9 mouse cellular contexts compared by ENCODE assay signal in the genomic region with DNA sequence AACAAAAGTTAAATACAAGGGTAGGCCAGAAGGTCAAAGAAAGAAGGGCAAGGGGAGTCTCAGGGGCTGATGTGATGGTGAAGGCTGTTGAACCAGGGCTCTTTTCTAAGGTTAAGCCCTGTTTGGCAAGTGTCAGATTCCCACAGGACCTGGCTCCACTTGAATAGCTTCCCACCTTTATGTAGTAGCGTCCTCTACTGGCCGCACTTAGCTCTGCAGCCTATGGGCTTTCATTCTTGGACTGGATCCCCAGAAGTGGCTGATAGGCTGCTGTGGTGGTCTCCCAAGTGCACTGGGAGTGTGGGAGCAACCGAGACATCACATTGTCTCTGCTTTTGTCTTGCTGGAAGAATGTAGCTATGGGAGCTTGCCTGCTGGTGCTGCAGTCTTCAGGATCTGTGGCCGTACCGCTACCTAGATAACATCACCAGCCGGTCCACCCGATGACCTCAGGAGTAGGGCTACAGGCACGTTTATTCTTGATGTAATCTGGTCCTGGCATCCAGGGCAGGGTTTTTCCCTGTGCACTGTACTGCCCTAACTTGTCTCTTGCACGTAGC. TPM values are rescaled to one million over a fixed set of nuclear protein-coding genes. Genes with fewer than 3 reads are reported as not detected.
DNase-seq lines count a peak whose midpoint lies in the region; ATAC-seq and TF ChIP-seq lines count a peak whose summit lies in the region.
"Had no signal": no experiment of that assay in that cellular context is flagged by ENCODE, and none has a peak within 500 bp of the region (broad histone marks: within the 10 kb centered on the region; RNA-seq: fewer than 3 reads in every experiment).

No protein-coding gene starts in this region.

- WGBS in forebrain, postnatal 0 days: 82% methylated on average over 9 of the region's 9 CpGs
- 82% methylated on average over 9 of the region's 9 CpGs for WGBS in forebrain, embryonic 13.5 days
- WGBS in midbrain, embryonic 11.5 days: 82% methylated on average over 9 of the region's 9 CpGs
- 87% methylated on average over 9 of the region's 9 CpGs for WGBS in midbrain, embryonic 16.5 days

- H3K4me2 ChIP-seq in forebrain, postnatal 0 days (ENCODE audit: low read depth): no peak overlapping the region
- no peak overlapping the region for H3K4me2 ChIP-seq in forebrain, embryonic 13.5 days
- no peak overlapping the region for H3K4me2 ChIP-seq in midbrain, embryonic 11.5 days
- no peak overlapping the region for H3K4me2 ChIP-seq in midbrain, embryonic 16.5 days (ENCODE audit: low read length)

- H3K9me3 ChIP-seq in forebrain, postnatal 0 days (ENCODE audit: low read length): no peaks in the 10 kb centered on the region
- H3K9me3 ChIP-seq in forebrain, embryonic 13.5 days (replicated peaks): no peaks in the 10 kb centered on the region
- H3K9me3 ChIP-seq in midbrain, embryonic 11.5 days (ENCODE audit: control insufficient read depth, low read length): no peaks in the 10 kb centered on the region
- no peaks in the 10 kb centered on the region for H3K9me3 ChIP-seq in midbrain, embryonic 16.5 days (replicated peaks; ENCODE audit: control insufficient read depth, low read length, poor library complexity, severe bottlenecking)

- H3K27me3 ChIP-seq in forebrain, postnatal 0 days (ENCODE audit: insufficient read depth, low read length): no peaks in the 10 kb centered on the region
- H3K27me3 ChIP-seq in forebrain, embryonic 13.5 days: no peaks in the 10 kb centered on the region
- no peaks in the 10 kb centered on the region for H3K27me3 ChIP-seq in midbrain, embryonic 11.5 days (ENCODE audit: control insufficient read depth, insufficient read depth, low read length)
- no peaks in the 10 kb centered on the region for H3K27me3 ChIP-seq in midbrain, embryonic 16.5 days (ENCODE audit: control insufficient read depth, insufficient read depth, low read depth, low read length)

- DNase-seq in forebrain, postnatal 0 days: peak; percentile 41
- peak; percentile 87 for DNase-seq in midbrain, embryonic 11.5 days (ENCODE audit: low spot score, missing footprints)
- DNase-seq in adrenal gland, adult 8-10 months: peak; percentile 41
- peak; percentile 24 for DNase-seq in kidney, postnatal 14 days
- DNase-seq in retina, embryonic 14.5 days (ENCODE audit: low spot score): peak; percentile 46
- DNase-seq in gastrocnemius, postnatal 14 days: no peak

- no peaks in the 10 kb centered on the region for H3K4me1 ChIP-seq in forebrain, postnatal 0 days (ENCODE audit: insufficient read depth)
- H3K4me1 ChIP-seq in forebrain, embryonic 13.5 days: no peaks in the 10 kb centered on the region
- H3K4me1 ChIP-seq in midbrain, embryonic 11.5 days (ENCODE audit: control insufficient read depth, insufficient read depth, low read length): no peaks in the 10 kb centered on the region
- H3K4me1 ChIP-seq in midbrain, embryonic 16.5 days (ENCODE audit: control insufficient read depth, insufficient read depth, low read length): no peaks in the 10 kb centered on the region

- H3K36me3 ChIP-seq in forebrain, postnatal 0 days (ENCODE audit: insufficient read depth): peaks cover 41% of the 10 kb centered on the region
- peaks cover 55% of the 10 kb centered on the region for H3K36me3 ChIP-seq in forebrain, embryonic 13.5 days (ENCODE audit: poor library complexity, severe bottlenecking)
- H3K36me3 ChIP-seq in midbrain, embryonic 11.5 days (ENCODE audit: control insufficient read depth, insufficient read depth, low read length): peaks cover 20% of the 10 kb centered on the region
- H3K36me3 ChIP-seq in midbrain, embryonic 16.5 days (ENCODE audit: control insufficient read depth, insufficient read depth, low read length): peaks cover 32% of the 10 kb centered on the region

- intact Hi-C loops in gastrocnemius, postnatal 14 days (cut with DNase I; ENCODE audit: low total_unique reads): no loop called here

- H3K27ac ChIP-seq in forebrain, postnatal 0 days (ENCODE audit: low read depth, low read length): no peak overlapping the region
- H3K27ac ChIP-seq in forebrain, embryonic 13.5 days: no peak overlapping the region
- no peak overlapping the region for H3K27ac ChIP-seq in midbrain, embryonic 11.5 days (ENCODE audit: low read depth, low read length)
- H3K27ac ChIP-seq in midbrain, embryonic 16.5 days (ENCODE audit: low read length): no peak overlapping the region

- ATAC-seq in forebrain, postnatal 0 days: no peak
- no peak for ATAC-seq in forebrain, embryonic 13.5 days
- ATAC-seq in midbrain, embryonic 11.5 days (ENCODE audit: low FRiP score): no peak
- no peak for ATAC-seq in midbrain, embryonic 16.5 days

- no peak overlapping the region for H3K9ac ChIP-seq in forebrain, postnatal 0 days
- H3K9ac ChIP-seq in forebrain, embryonic 13.5 days: no peak overlapping the region
- no peak overlapping the region for H3K9ac ChIP-seq in midbrain, embryonic 11.5 days (ENCODE audit: low read length)
- H3K9ac ChIP-seq in midbrain, embryonic 16.5 days (ENCODE audit: low read depth, low read length): no peak overlapping the region

- no peak overlapping the region for H3K4me3 ChIP-seq in forebrain, postnatal 0 days (ENCODE audit: low read depth, low read length)
- no peak overlapping the region for H3K4me3 ChIP-seq in forebrain, embryonic 13.5 days
- no peak overlapping the region for H3K4me3 ChIP-seq in midbrain, embryonic 11.5 days (ENCODE audit: low read depth, low read length)
- H3K4me3 ChIP-seq in midbrain, embryonic 16.5 days (ENCODE audit: low read depth, low read length): no peak overlapping the region

- peak; percentile 82 for TF ChIP-seq CTCF in forebrain, postnatal 0 days (IDR thresholded peaks at IDR 0.05; ENCODE audit: low read depth)

RNA-seq across cellular contexts. Expression of a gene that starts 11.8 kb away (rescaled TPM):
- total RNA-seq in forebrain, postnatal 0 days (2014; rRNA removed): 48.1 and 60.2 TPM in 2 replicates
- polyA plus RNA-seq in forebrain, postnatal 0 days (2015; fragmentation: Nextera tagmentation; extraction: Ambion mirVana): 126 and 129 TPM in 2 replicates
- polyA plus RNA-seq in forebrain, embryonic 13.5 days (2015; fragmentation: Nextera tagmentation; extraction: Ambion mirVana): 162 and 167 TPM in 2 replicates
- 176 and 188 TPM in 2 replicates for polyA plus RNA-seq in midbrain, embryonic 11.5 days (2014; fragmentation: Nextera tagmentation; extraction: Ambion mirVana)
- polyA plus RNA-seq in midbrain, embryonic 16.5 days (2015; fragmentation: Nextera tagmentation; extraction: Ambion mirVana): 130 and 146 TPM in 2 replicates
- 10 to 100 TPM; 74.0 to 87.7 (median 83.5) TPM for total RNA-seq in adrenal gland, adult 8-10 months (2022)
- 10 to 100 TPM; 36.4 to 39.5 TPM for total RNA-seq in gastrocnemius, postnatal 14 days (2021)

RNA-seq across cellular contexts. Expression of a gene that starts 12.0 kb away (rescaled TPM):
- total RNA-seq in forebrain, postnatal 0 days (2014; rRNA removed): 10.5 and 21.6 TPM in 2 replicates
- polyA plus RNA-seq in forebrain, postnatal 0 days (2015; fragmentation: Nextera tagmentation; extraction: Ambion mirVana): 13.7 and 18.1 TPM in 2 replicates
- 27.7 and 28.9 TPM in 2 replicates for polyA plus RNA-seq in forebrain, embryonic 13.5 days (2015; fragmentation: Nextera tagmentation; extraction: Ambion mirVana)
- polyA plus RNA-seq in midbrain, embryonic 11.5 days (2014; fragmentation: Nextera tagmentation; extraction: Ambion mirVana): 27.6 and 28.9 TPM in 2 replicates
- polyA plus RNA-seq in midbrain, embryonic 16.5 days (2015; fragmentation: Nextera tagmentation; extraction: Ambion mirVana): 19.6 and 21.2 TPM in 2 replicates
- total RNA-seq in adrenal gland, adult 8-10 months (2022): 10 to 100 TPM; 44.4 to 53.0 (median 48.8) TPM
- 10 to 100 TPM; 40.3 to 40.9 TPM for total RNA-seq in gastrocnemius, postnatal 14 days (2021)

RNA-seq across cellular contexts. Expression of a gene that starts 28.3 kb away (rescaled TPM):
- total RNA-seq in forebrain, postnatal 0 days (2014; rRNA removed): not detected in 2 replicates
- not detected in 2 replicates for polyA plus RNA-seq in forebrain, postnatal 0 days (2015; fragmentation: Nextera tagmentation; extraction: Ambion mirVana)
- not detected in 2 replicates for polyA plus RNA-seq in forebrain, embryonic 13.5 days (2015; fragmentation: Nextera tagmentation; extraction: Ambion mirVana)
- not detected in 2 replicates for polyA plus RNA-seq in midbrain, embryonic 11.5 days (2014; fragmentation: Nextera tagmentation; extraction: Ambion mirVana)
- polyA plus RNA-seq in midbrain, embryonic 16.5 days (2015; fragmentation: Nextera tagmentation; extraction: Ambion mirVana): not detected in 2 replicates
- total RNA-seq in adrenal gland, adult 8-10 months (2022): not detected
- not detected for total RNA-seq in gastrocnemius, postnatal 14 days (2021)
- polyA plus RNA-seq: neural tube, embryonic 14.5 days had no signal
